Mouse (Mus musculus): Measurements from ENCODE around the gene Nup153.

DNA sequence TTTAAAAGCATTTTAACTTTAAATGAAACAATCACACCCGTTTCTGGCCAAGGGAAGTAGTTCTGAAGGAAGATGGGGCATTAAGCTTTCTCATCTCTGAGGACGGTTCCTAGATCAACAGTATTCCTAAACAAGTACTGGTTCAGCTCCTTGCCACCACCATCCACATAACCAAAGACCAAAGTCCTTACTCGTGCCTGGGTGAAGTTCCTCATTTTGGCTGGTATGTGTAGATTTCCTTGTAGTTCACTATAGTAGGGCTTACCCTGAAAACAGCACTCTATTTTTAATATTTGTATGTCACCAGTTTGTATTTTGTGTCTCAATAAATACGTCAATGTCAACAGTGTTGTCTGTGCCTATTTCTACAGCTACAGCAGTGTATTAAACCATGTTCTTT lies 50.0 kb downstream of the Nup153 start:
- no peak for TF ChIP-seq MYOD1 (IDR thresholded peaks at IDR 0.05; ENCODE audit: control insufficient read depth in 1 of 3, insufficient read length in 2 of 3, low read depth in 2 of 3)
- TF ChIP-seq POLR2AphosphoS2 (IDR thresholded peaks at IDR 0.05; ENCODE audit: insufficient read length, low read depth): no peak
- no peak for TF ChIP-seq POLR2A (IDR thresholded peaks at IDR 0.05; ENCODE audit: insufficient read length, low read depth)
- no peak for TF ChIP-seq REST (IDR thresholded peaks at IDR 0.05; ENCODE audit: insufficient read depth, insufficient read length)
- no peak for TF ChIP-seq TCF12 (IDR thresholded peaks at IDR 0.05; ENCODE audit: insufficient read depth, poor library complexity, severe bottlenecking)
- TF ChIP-seq TCF3 (IDR thresholded peaks at IDR 0.05; ENCODE audit: insufficient read length, low read depth): no peak
- no peak for TF ChIP-seq E2F4 (IDR thresholded peaks at IDR 0.05; ENCODE audit: insufficient read depth)
- TF ChIP-seq CEBPB (IDR thresholded peaks at IDR 0.05; ENCODE audit: insufficient read depth, poor library complexity, severe bottlenecking): no peak
- no peak for TF ChIP-seq SRF (IDR thresholded peaks at IDR 0.05; ENCODE audit: control insufficient read depth, insufficient read length, low read depth)

Measured in myocyte (in vitro differentiated cells).